Mouse (Mus musculus): Measurements from ENCODE around the gene Tmem178. TPM values are rescaled to one million over a fixed set of nuclear protein-coding genes. Genes with fewer than 3 reads are reported as not detected.
A peak's percentile ranks its signal among the peaks of the same experiment; 100 is the strongest.

Gene Tmem178
- polyA plus RNA-seq (2016; fragmentation: Nextera tagmentation; extraction: Ambion mirVana), result 2.4 and 3.9 TPM in 2 replicates

DNA sequence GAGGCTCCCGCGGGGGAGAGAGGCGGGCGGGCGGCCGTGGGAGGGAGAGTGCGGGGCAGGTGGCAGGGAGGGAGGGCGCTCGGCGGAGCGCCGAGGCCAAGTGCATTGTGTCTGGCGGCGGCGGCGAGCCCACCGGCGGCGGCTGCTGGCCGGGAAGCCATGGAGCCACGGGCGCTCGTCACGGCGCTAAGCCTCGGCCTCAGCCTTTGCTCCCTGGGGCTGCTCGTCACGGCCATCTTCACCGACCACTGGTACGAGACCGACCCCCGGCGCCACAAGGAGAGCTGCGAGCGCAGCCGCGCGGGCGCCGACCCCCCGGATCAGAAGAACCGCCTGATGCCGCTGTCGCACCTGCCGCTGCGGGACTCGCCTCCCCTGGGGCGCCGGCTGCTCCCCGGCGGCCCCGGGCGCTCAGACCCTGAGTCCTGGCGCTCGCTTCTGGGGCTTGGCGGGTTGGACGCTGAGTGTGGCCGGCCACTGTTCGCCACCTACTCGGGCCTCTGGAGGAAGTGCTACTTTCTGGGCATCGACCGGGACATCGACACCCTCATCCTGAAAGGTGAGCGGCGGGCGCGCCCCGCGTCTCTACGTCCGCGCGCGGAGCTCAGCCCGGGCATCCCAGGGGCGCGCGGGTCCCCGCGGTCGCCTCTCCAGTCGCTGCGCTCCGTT lies at the start of gene Tmem178:
TSS of gene Tmem178 (plus strand) at position 103 of the 669 bp plus-strand sequence.
- peak within 1 kb of the TSS; percentile 78 for H3K27ac ChIP-seq (replicated peaks)
- H3K36me3 ChIP-seq (replicated peaks), result no peaks in the 10 kb centered on the region
- no peaks in the 10 kb centered on the region for H3K9me3 ChIP-seq
- H3K4me3 ChIP-seq, result peak within 1 kb of the TSS; percentile 80
- WGBS, result under 1% methylated on average over 76 of the region's 84 CpGs
- peaks cover 74% of the 10 kb centered on the region for H3K27me3 ChIP-seq (replicated peaks; ENCODE audit: low read depth, poor library complexity, severe bottlenecking)
- H3K4me1 ChIP-seq, result peaks cover 13% of the 10 kb centered on the region
- DNase-seq (ENCODE audit: low spot score), result peak; percentile 63

DNA sequence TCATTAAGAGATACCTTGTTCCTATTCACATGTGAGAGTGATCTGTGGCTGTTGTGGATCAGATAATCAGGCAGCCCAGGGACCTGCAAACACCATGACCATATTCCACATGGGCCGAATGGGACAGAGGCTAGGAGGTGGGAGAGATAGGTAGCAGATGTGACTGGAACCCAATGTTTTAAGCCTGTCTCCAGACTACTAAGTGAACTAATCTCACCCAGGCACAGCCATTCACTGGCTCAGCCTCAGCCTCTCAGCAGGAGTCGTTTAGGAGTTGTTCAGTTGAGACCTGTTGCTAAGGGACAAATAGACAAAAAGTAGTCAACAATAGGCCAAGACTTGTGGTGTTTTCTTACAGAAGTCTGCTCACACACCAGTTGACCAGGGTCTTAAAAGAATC lies 48.0 kb upstream of the Tmem178 start:
- H3K4me3 ChIP-seq, result no peak overlapping the region
- H3K27ac ChIP-seq (replicated peaks), result no peak overlapping the region
- DNase-seq (ENCODE audit: low spot score), result no peak
- no peaks in the 10 kb centered on the region for H3K4me1 ChIP-seq
- H3K27me3 ChIP-seq (replicated peaks; ENCODE audit: low read depth, poor library complexity, severe bottlenecking), result no peaks in the 10 kb centered on the region
- H3K9me3 ChIP-seq, result no peaks in the 10 kb centered on the region
- H3K36me3 ChIP-seq (replicated peaks), result no peaks in the 10 kb centered on the region
- 42% methylated on average over 2 of the region's 2 CpGs for WGBS

DNA sequence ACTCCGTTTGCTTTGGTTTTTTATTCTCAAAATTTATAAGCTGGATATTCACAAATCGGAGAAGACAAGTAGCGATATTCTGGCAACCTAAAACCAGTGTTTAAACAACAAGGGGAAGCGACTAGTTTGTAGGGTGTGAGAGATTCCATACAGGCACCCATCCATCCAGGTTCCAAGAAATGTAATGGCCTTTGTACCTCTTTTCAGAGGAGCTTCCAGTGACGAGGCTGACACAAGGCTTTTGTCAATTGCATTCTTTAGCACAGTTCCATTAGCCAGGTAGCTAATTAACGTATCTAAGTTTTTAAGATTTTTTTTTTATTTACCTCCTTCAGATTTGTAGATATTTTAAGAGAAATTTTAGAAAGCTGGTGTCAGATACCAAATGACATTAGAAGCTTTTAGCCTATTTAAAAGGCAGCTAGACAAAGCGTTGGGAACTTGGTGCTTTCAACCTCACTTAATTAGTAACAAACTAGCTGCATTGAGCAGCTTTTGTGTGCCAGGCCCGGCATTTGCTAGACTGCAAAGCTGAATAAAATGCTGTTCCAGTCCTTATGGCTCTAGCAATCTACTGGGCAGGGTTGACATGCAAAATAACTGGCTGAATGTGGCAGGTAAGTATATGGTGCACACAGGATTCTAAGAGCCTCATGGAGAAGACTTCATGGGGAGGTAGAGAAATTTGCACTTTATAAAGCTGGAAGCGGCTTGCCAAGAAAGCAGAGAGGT lies 46.6 kb upstream of the Tmem178 start:
- DNase-seq (ENCODE audit: low spot score), result no peak
- H3K4me1 ChIP-seq, result no peaks in the 10 kb centered on the region
- no peak overlapping the region for H3K4me3 ChIP-seq
- no peaks in the 10 kb centered on the region for H3K36me3 ChIP-seq (replicated peaks)
- WGBS, result 70% methylated on average over 9 of the region's 9 CpGs
- H3K9me3 ChIP-seq, result no peaks in the 10 kb centered on the region
- H3K27ac ChIP-seq (replicated peaks), result no peak overlapping the region
- H3K27me3 ChIP-seq (replicated peaks; ENCODE audit: low read depth, poor library complexity, severe bottlenecking), result no peaks in the 10 kb centered on the region

DNA sequence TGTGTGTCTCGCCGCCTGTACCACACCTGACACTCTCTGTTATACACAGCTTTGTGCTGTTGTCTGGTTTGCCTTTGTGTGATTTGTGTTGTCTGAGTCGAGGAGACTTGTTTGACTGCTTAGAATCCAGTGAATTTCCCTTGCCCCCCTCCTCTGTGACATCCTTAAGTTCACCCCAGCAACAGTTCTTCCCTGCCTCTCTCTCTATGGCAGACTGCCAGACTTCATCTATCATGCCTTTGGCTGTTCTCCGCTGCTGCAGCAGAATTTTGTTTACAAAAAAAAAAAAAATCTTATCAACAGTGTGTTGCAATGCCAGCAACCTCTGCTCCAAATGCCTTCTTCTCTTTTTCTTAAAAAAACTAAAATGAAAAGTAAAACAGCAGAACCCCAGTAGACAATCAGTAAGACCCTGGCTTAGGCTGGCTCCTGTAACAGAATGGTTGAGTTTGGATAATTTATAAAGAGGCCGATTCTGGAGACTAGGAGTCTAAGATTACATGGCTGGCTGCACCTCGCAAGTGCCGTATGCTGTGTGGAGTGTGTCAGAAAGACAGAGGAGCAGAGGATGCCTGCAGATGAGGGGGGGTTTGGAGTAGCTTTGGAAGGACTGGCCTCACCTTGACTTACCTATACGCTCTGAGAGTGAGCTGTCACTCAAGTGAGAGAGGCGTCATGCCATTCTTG lies 44.8 kb upstream of the Tmem178 start:
- no peak overlapping the region for H3K27ac ChIP-seq (replicated peaks)
- no peaks in the 10 kb centered on the region for H3K4me1 ChIP-seq
- WGBS, result 79% methylated on average over 9 of the region's 9 CpGs
- no peak for DNase-seq (ENCODE audit: low spot score)
- no peaks in the 10 kb centered on the region for H3K9me3 ChIP-seq
- no peak overlapping the region for H3K4me3 ChIP-seq
- H3K27me3 ChIP-seq (replicated peaks; ENCODE audit: low read depth, poor library complexity, severe bottlenecking), result no peaks in the 10 kb centered on the region
- H3K36me3 ChIP-seq (replicated peaks), result no peaks in the 10 kb centered on the region

DNA sequence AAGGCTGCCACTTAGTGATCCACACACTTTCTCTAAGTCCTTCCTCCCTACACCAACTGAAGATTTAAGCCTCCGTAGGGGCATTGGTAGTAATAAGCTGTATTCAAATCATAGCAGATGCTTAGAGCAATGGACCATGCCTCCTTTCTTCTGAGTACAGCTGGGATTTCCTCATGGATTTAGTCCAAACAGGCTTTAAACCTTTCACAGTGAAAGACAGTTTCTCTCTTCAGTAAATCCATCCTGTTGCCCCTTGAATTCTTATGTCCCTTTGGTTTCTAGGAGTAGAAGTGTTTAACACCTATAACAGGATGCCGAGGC lies 44.3 kb upstream of the Tmem178 start:
- no peak for DNase-seq (ENCODE audit: low spot score)

DNA sequence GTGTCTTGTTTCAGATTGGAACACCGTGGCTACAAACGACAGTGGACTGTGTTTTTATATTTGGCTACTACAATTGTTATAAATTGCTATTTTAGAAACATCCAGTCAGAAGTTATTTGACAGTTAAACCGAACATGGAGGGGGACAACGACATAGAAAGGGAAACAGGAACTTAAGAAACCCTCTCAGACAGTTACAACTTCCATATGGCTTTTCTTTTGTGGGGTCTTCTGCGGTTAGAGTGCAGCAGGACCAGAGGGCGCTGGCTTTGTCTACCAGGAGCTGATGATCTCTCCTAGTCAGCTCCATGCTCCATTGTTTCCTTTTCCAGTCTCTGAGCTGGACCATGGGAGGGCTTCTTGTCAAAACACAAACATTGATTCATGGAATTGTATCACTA lies 42.5 kb upstream of the Tmem178 start:
- Histone ChIP-seq H3K27ac (replicated peaks) (no peak overlapping the region), H3K4me3 (no peak overlapping the region), H3K36me3 (replicated peaks) (no peaks in the 10 kb centered on the region), H3K27me3 (replicated peaks; ENCODE audit: low read depth, poor library complexity, severe bottlenecking) (no peaks in the 10 kb centered on the region), H3K9me3 (no peaks in the 10 kb centered on the region), H3K4me1 (no peaks in the 10 kb centered on the region)
- 84% methylated on average over 6 of the region's 6 CpGs for WGBS
- no peak for DNase-seq (ENCODE audit: low spot score)

More for the DNA sequence above, 44.3 kb upstream of the Tmem178 start:
- H3K4me1 ChIP-seq, result no peaks in the 10 kb centered on the region
- H3K36me3 ChIP-seq (replicated peaks), result no peaks in the 10 kb centered on the region
- 92% methylated on average over 2 of the region's 2 CpGs for WGBS
- H3K9me3 ChIP-seq, result no peaks in the 10 kb centered on the region
- no peak overlapping the region for H3K27ac ChIP-seq (replicated peaks)
- H3K4me3 ChIP-seq, result no peak overlapping the region
- H3K27me3 ChIP-seq (replicated peaks; ENCODE audit: low read depth, poor library complexity, severe bottlenecking), result no peaks in the 10 kb centered on the region

DNA sequence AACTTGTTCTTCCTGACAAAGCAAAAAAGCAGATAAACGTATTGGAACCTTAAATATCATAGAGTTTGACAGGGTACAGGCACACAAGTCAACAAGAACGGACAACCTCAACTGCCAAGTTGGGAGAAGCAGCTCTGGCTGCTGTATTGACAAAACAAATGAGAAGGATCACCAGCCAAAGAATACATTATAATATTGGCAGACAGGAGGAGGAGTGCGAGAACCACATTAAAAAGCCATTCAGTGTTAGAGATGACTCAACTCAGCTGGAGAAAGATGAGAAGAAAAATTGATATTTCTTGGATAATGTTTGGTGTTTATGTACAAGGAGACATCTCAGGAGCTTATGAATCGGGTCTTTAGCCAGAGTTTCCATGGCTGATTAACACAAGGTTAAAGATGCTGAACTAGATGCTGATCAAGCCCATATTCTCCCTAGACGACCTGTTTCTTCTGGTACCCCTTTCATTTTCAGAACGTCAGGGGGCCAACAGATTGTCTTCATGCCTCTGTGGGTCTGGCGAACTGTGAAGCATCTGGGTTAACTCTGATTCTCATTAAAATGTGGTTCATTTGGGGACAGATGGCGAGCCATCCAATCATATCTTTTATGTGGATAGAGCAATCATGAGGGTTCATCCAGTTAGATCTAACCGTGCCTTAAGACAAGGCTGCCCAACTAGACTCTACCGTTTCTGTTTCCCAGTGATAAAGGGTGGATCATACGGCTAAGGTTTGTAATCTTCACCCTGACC lies 41.1 kb upstream of the Tmem178 start:
- no peaks in the 10 kb centered on the region for H3K9me3 ChIP-seq
- no peak overlapping the region for H3K27ac ChIP-seq (replicated peaks)
- H3K27me3 ChIP-seq (replicated peaks; ENCODE audit: low read depth, poor library complexity, severe bottlenecking), result no peaks in the 10 kb centered on the region
- WGBS, result 90% methylated on average over 11 of the region's 11 CpGs
- H3K4me1 ChIP-seq, result no peaks in the 10 kb centered on the region
- no peak for DNase-seq (ENCODE audit: low spot score)
- no peaks in the 10 kb centered on the region for H3K36me3 ChIP-seq (replicated peaks)
- no peak overlapping the region for H3K4me3 ChIP-seq

DNA sequence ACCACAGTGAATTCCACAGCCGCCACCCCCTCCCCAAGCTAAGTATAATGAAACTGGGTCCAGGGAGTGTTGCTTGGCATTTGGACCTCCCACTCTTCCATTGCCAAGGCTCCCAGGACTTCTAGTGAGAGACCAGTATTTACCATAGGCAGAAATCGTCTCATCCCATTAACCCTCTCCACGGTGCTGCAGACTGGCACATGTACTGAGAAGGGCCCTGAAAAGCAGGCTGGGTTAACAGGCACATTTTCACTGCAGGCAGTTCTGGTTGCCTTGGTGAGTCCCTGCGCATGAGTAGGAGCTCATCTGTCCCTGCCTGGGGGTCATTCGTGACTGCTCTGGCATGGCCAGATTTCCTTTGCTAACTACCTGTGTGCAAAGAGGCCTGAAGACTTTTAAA lies 40.4 kb upstream of the Tmem178 start:
- H3K27ac ChIP-seq (replicated peaks), result no peak overlapping the region
- H3K9me3 ChIP-seq, result no peaks in the 10 kb centered on the region
- no peak overlapping the region for H3K4me3 ChIP-seq
- WGBS, result 79% methylated on average over 5 of the region's 5 CpGs
- no peaks in the 10 kb centered on the region for H3K27me3 ChIP-seq (replicated peaks; ENCODE audit: low read depth, poor library complexity, severe bottlenecking)
- no peaks in the 10 kb centered on the region for H3K36me3 ChIP-seq (replicated peaks)
- no peaks in the 10 kb centered on the region for H3K4me1 ChIP-seq
- DNase-seq (ENCODE audit: low spot score), result no peak

DNA sequence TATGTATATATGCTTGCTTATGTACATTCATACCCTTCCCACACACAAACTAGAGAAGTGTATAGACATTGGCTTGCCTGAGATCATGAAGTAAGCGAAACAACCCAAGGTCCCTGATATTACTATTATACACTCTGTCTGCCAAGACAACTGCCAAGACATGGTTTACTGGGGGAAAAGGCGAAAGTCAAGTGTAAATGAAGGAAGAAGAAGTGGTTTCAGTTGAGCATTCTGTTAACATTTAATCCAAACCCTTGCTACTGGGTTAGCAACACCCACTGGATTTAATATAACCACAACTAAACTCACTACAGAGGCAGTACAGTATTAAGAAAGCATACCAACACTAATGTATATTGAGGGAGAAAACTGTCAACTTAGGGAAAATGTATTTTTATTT lies 28.8 kb upstream of the Tmem178 start:
- no peaks in the 10 kb centered on the region for H3K9me3 ChIP-seq
- DNase-seq (ENCODE audit: low spot score), result no peak
- H3K27me3 ChIP-seq (replicated peaks; ENCODE audit: low read depth, poor library complexity, severe bottlenecking), result no peaks in the 10 kb centered on the region
- WGBS, result 89% methylated on average over 2 of the region's 2 CpGs
- no peaks in the 10 kb centered on the region for H3K4me1 ChIP-seq
- H3K36me3 ChIP-seq (replicated peaks), result no peaks in the 10 kb centered on the region
- no peak overlapping the region for H3K4me3 ChIP-seq
- no peak overlapping the region for H3K27ac ChIP-seq (replicated peaks)

DNA sequence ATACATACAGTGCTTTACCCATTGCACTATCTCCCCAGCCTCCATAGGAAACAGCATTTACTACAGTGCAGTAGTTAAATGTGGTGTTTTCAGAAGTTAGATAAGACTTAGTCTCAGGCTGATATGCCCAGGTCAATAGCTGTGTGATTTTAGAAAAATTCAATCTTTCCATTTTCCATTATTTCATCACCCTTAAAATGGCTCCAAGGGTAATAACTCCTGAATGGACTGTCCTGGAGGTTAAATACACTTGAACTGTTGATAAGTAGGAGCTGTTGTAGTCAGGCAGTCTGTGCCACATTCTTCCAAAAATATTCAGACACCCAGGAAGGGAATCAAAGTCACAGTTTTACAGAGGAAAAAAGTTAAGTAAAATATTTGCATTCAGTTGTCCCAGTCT lies 25.2 kb upstream of the Tmem178 start:
- no peaks in the 10 kb centered on the region for H3K27me3 ChIP-seq (replicated peaks; ENCODE audit: low read depth, poor library complexity, severe bottlenecking)
- no peaks in the 10 kb centered on the region for H3K4me1 ChIP-seq
- H3K4me3 ChIP-seq, result no peak overlapping the region
- H3K9me3 ChIP-seq, result no peaks in the 10 kb centered on the region
- DNase-seq (ENCODE audit: low spot score), result no peak
- no peaks in the 10 kb centered on the region for H3K36me3 ChIP-seq (replicated peaks)
- H3K27ac ChIP-seq (replicated peaks), result no peak overlapping the region

DNA sequence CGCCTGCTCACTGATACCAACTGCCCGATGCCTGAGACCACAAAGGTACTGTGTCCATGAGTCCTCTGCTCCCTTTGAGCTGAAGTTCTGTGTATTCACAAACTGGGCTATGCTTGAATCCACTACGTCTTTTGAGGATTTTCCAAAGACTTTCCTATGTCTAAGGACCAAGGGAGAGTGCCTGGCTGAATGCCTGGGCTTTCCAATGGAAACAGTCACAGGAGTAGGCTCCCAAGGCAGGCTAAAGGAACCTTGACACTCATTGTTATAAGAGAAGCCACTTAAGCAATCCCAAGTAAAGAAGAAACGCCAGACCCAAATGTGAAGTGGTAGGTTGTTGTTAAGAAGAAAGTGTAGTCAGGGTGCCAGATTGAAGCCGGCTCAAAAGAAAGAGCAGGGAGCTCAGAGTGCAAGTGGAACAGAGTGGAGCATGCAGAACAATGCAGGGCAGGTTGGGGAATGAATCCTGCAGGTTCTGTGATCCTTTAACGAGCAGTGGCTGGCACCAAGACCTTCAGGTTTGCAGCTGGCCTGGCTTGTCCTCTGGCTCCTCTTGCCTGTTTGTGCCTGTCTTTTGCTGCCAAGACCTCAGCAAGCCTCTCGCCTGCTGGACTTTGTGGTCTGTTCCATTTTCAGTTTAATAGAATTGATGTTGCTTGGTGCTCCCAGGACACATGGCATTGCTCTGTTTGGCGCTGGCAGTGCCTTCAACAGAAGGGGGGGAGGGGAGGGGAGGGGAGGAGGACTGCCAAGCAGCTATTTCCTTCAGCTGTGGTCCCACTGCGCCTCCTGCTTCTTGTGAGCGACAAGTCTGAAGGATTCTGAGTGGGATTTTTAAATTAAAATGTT lies 22.9 kb upstream of the Tmem178 start:
- 76% methylated on average over 10 of the region's 10 CpGs for WGBS

DNA sequence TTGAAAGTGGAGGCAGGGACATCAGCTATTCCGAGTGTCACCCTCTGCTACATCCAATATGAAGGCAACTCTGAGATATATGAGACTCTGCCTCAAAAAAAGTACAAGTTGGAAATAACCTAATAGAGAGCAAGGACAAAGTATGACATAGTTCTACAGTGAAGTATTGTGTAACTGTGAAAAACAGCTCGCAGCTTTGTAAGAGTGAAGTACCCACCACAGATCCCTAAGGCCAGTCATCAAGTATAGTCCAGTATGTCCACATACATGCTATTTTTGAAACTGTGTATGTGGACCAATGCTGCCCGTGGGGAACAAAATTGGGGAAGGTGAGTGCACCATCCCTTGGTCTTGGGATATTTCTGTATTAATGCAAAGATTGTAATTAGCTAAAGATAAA lies 18.9 kb upstream of the Tmem178 start:
- no peaks in the 10 kb centered on the region for H3K36me3 ChIP-seq (replicated peaks)
- H3K4me1 ChIP-seq, result no peaks in the 10 kb centered on the region
- H3K27ac ChIP-seq (replicated peaks), result no peak overlapping the region
- 87% methylated on average over 3 of the region's 3 CpGs for WGBS
- no peak for DNase-seq (ENCODE audit: low spot score)
- no peaks in the 10 kb centered on the region for H3K27me3 ChIP-seq (replicated peaks; ENCODE audit: low read depth, poor library complexity, severe bottlenecking)
- H3K9me3 ChIP-seq, result no peaks in the 10 kb centered on the region
- H3K4me3 ChIP-seq, result no peak overlapping the region

More for the DNA sequence above, 22.9 kb upstream of the Tmem178 start:
- Histone ChIP-seq H3K27ac (replicated peaks) (no peak overlapping the region), H3K36me3 (replicated peaks) (no peaks in the 10 kb centered on the region), H3K4me3 (no peak overlapping the region), H3K27me3 (replicated peaks; ENCODE audit: low read depth, poor library complexity, severe bottlenecking) (no peaks in the 10 kb centered on the region), H3K4me1 (no peaks in the 10 kb centered on the region), H3K9me3 (no peaks in the 10 kb centered on the region)
- DNase-seq (ENCODE audit: low spot score), result no peak
